Mouse (Mus musculus) testis, adult 2 months (tissue): ENCODE measurements around the gene Ctsc.

Experiments
- CTCF ChIP-seq: fragments of 200-500 bp; IDR thresholded peaks from 2 replicates; pipeline ENCODE4 v1.5.1; 2012; ENCODE audit warnings: low read depth, mild to moderate bottlenecking, inconsistent platforms, low read length, moderate library complexity; ENCODE audit not compliant: control insufficient read depth, insufficient read depth, insufficient replicate concordance
- POLR2A ChIP-seq: fragments of 200-500 bp; IDR thresholded peaks from 2 replicates; pipeline ENCODE4 v1.6.1; 2012; ENCODE audit warnings: low read depth, mild to moderate bottlenecking, inconsistent platforms, low read length, moderate library complexity; ENCODE audit not compliant: control insufficient read depth

GRCm38 (mm10) chr7:88259155-88259925, 18.5 kb upstream of the Ctsc start:
- TF ChIP-seq CTCF: no peak
- no peak for TF ChIP-seq POLR2A
